ENCODE assay signal across 8 mouse cellular contexts in genomic region chr3:145885851-145886464, GRCm38 (mm10). TPM values are rescaled to one million over a fixed set of nuclear protein-coding genes. Genes with fewer than 3 reads are reported as not detected.
DNase-seq lines count a peak whose midpoint lies in the region; ATAC-seq lines count a peak whose summit lies in the region.

No protein-coding gene starts in this region.

- peak; percentile 14 for DNase-seq in adrenal gland, postnatal 14 days
- DNase-seq in adrenal gland, adult 8-10 months: no peak
- DNase-seq in lung, postnatal 14 days: peak; percentile 57
- DNase-seq in left cerebral cortex, postnatal 10 days (ENCODE audit: extremely low spot score in 1 of 2, low spot score in 2 of 2): no peak
- DNase-seq in cerebellum, adult 11-12 months: no peak

- H3K4me2 ChIP-seq in embryonic facial prominence, embryonic 15.5 days (replicated peaks): no peak overlapping the region
- no peak overlapping the region for H3K4me2 ChIP-seq in intestine, embryonic 15.5 days (replicated peaks)

- H3K9ac ChIP-seq in embryonic facial prominence, embryonic 15.5 days: no peak overlapping the region
- no peak overlapping the region for H3K9ac ChIP-seq in intestine, embryonic 15.5 days

- WGBS in embryonic facial prominence, embryonic 15.5 days: 32% methylated on average over 5 of the region's 5 CpGs
- WGBS in intestine, embryonic 15.5 days: 37% methylated on average over 5 of the region's 5 CpGs

- intact Hi-C loops in left cerebral cortex, postnatal 10 days (cut with DNase I): no loop called here

- H3K4me1 ChIP-seq in embryonic facial prominence, embryonic 15.5 days: peaks cover 17% of the 10 kb centered on the region
- peaks cover 10% of the 10 kb centered on the region for H3K4me1 ChIP-seq in intestine, embryonic 15.5 days (replicated peaks)

- no peak overlapping the region for H3K4me3 ChIP-seq in embryonic facial prominence, embryonic 15.5 days (replicated peaks)
- H3K4me3 ChIP-seq in intestine, embryonic 15.5 days (replicated peaks): no peak overlapping the region

- no peaks in the 10 kb centered on the region for H3K9me3 ChIP-seq in embryonic facial prominence, embryonic 15.5 days (replicated peaks)
- no peaks in the 10 kb centered on the region for H3K9me3 ChIP-seq in intestine, embryonic 15.5 days

- H3K27ac ChIP-seq in embryonic facial prominence, embryonic 15.5 days (replicated peaks): peak overlapping the region; percentile 41
- H3K27ac ChIP-seq in intestine, embryonic 15.5 days: peak overlapping the region; percentile 76; the same call in 1 of the 2 replicates

- no peak for ATAC-seq in embryonic facial prominence, embryonic 15.5 days (ENCODE audit: insufficient number of reproducible peaks, low FRiP score, low TSS enrichment, low read depth)
- peak; percentile 55 for ATAC-seq in intestine, embryonic 15.5 days
- no peak for ATAC-seq in monocyte, adult 5-6 weeks (replicated peaks; ENCODE audit: insufficient number of reproducible peaks, low FRiP score, low TSS enrichment, poor library complexity, severe bottlenecking)

- H3K36me3 ChIP-seq in embryonic facial prominence, embryonic 15.5 days: no peaks in the 10 kb centered on the region
- H3K36me3 ChIP-seq in intestine, embryonic 15.5 days: no peaks in the 10 kb centered on the region

- H3K27me3 ChIP-seq in embryonic facial prominence, embryonic 15.5 days: no peaks in the 10 kb centered on the region; the same call in 1 of the 2 replicates
- no peaks in the 10 kb centered on the region for H3K27me3 ChIP-seq in intestine, embryonic 15.5 days (replicated peaks)

RNA-seq across cellular contexts. Expression of gene Bcl10, which starts 36.6 kb away (rescaled TPM):
- 25.7 and 26.0 TPM in 2 replicates for total RNA-seq in adrenal gland, postnatal 14 days (2021)
- total RNA-seq in adrenal gland, adult 8-10 months (2022): 10 to 100 TPM; 21.8 to 25.1 (median 23.4) TPM
- polyA plus RNA-seq in embryonic facial prominence, embryonic 15.5 days (2015; fragmentation: Nextera tagmentation; extraction: Ambion mirVana): 50.1 and 51.8 TPM in 2 replicates
- polyA plus RNA-seq in intestine, embryonic 15.5 days (2015; fragmentation: Nextera tagmentation; extraction: Ambion mirVana): 48.6 and 51.1 TPM in 2 replicates
- 10 to 100 TPM; 15.8 to 16.2 TPM for total RNA-seq in left cerebral cortex, postnatal 10 days (2021)
- 122 to 137 TPM (median 132 TPM) in 3 replicates for total RNA-seq in monocyte, adult 5-6 weeks (2017)

RNA-seq across cellular contexts. Expression of gene 2410004B18Rik, which starts 51.9 kb away (rescaled TPM):
- 22.2 and 30.6 TPM in 2 replicates for total RNA-seq in adrenal gland, postnatal 14 days (2021)
- 10 to 100 TPM; 17.4 to 25.4 (median 22.4) TPM for total RNA-seq in adrenal gland, adult 8-10 months (2022)
- polyA plus RNA-seq in embryonic facial prominence, embryonic 15.5 days (2015; fragmentation: Nextera tagmentation; extraction: Ambion mirVana): 49.1 and 49.9 TPM in 2 replicates
- polyA plus RNA-seq in intestine, embryonic 15.5 days (2015; fragmentation: Nextera tagmentation; extraction: Ambion mirVana): 48.9 and 55.7 TPM in 2 replicates
- 10 to 100 TPM; 41.2 to 47.4 TPM for total RNA-seq in left cerebral cortex, postnatal 10 days (2021)
- total RNA-seq in monocyte, adult 5-6 weeks (2017): 24.4 to 36.0 TPM (median 25.5 TPM) in 3 replicates

Comparison
In these comparisons a context has a peak if more than half of its experiments do, and no peak if none do; other contexts are left out.
1. DNase-seq: peak in adrenal gland, postnatal 14 days (single experiment) and lung, postnatal 14 days (single experiment); none in adrenal gland, adult 8-10 months (single experiment), left cerebral cortex, postnatal 10 days (0 of 2) and cerebellum, adult 11-12 months (single experiment).